Mouse (Mus musculus): Measurements from ENCODE around the gene Vars2. TPM values are rescaled to one million over a fixed set of nuclear protein-coding genes. Genes with fewer than 3 reads are reported as not detected.

Vars2 gene
- polyA plus RNA-seq, 1 experiment from 2014 or later = 16.1 TPM

- ATAC-seq (ENCODE audit: insufficient number of reproducible peaks, low FRiP score) = no peak
- H3K36me3 ChIP-seq = peaks cover 27% of the 10 kb centered on the region
- H3K4me3 ChIP-seq = no peak overlapping the region
- no peak overlapping the region for H3K27ac ChIP-seq (ENCODE audit: poor library complexity, severe bottlenecking)
- H3K4me1 ChIP-seq (replicated peaks) = peaks cover 25% of the 10 kb centered on the region
- WGBS = 95% methylated on average over 9 of the region's 9 CpGs
- no peak overlapping the region for H3K4me2 ChIP-seq
- no peak overlapping the region for H3K9ac ChIP-seq
- H3K9me3 ChIP-seq (replicated peaks) = no peaks in the 10 kb centered on the region
- H3K27me3 ChIP-seq (replicated peaks) = no peaks in the 10 kb centered on the region
These were observed 2.3 kb upstream of the Vars2 start for GRCm38 (mm10) chr17:35669731-35670130.

- Histone ChIP-seq H3K4me2 (peak overlapping the region; percentile 94), H3K4me1 (replicated peaks) (peaks cover 18% of the 10 kb centered on the region), H3K9ac (peak overlapping the region; percentile 85), H3K4me3 (peak overlapping the region; percentile 77), H3K36me3 (peaks cover 50% of the 10 kb centered on the region), H3K27ac (ENCODE audit: poor library complexity, severe bottlenecking) (peak overlapping the region; percentile 61), H3K9me3 (replicated peaks) (no peaks in the 10 kb centered on the region), H3K27me3 (replicated peaks) (no peaks in the 10 kb centered on the region)
- peak; percentile 52 for ATAC-seq (ENCODE audit: insufficient number of reproducible peaks, low FRiP score)
- WGBS = 5% methylated on average over 13 of the region's 13 CpGs
These were observed 538 bp downstream of the Vars2 start for GRCm38 (mm10) chr17:35666851-35667256.

GRCm38 (mm10) chr17:35665957-35666515 is 1.4 kb downstream of the Vars2 start:
- no peak for ATAC-seq (ENCODE audit: insufficient number of reproducible peaks, low FRiP score)
- Histone ChIP-seq H3K9ac (0 out of 2 replicates have a peak overlapping the region, but pooled peaks have one; percentile 1), H3K9me3 (replicated peaks) (no peaks in the 10 kb centered on the region), H3K27ac (ENCODE audit: poor library complexity, severe bottlenecking) (no peak overlapping the region), H3K4me1 (replicated peaks) (peaks cover 18% of the 10 kb centered on the region), H3K4me3 (no peak overlapping the region), H3K27me3 (replicated peaks) (no peaks in the 10 kb centered on the region), H3K4me2 (no peak overlapping the region), H3K36me3 (peaks cover 55% of the 10 kb centered on the region)
- 80% methylated on average over 17 of the region's 17 CpGs for WGBS

- ATAC-seq (ENCODE audit: insufficient number of reproducible peaks, low FRiP score) = no peak
- Histone ChIP-seq H3K27ac (ENCODE audit: poor library complexity, severe bottlenecking) (no peak overlapping the region), H3K27me3 (replicated peaks) (0 out of 2 replicates have a peak, but pooled peaks cover 3% of the 10 kb centered on the region), H3K36me3 (peaks cover 34% of the 10 kb centered on the region), H3K9me3 (replicated peaks) (no peaks in the 10 kb centered on the region), H3K4me3 (no peak overlapping the region), H3K9ac (no peak overlapping the region), H3K4me1 (replicated peaks) (no peaks in the 10 kb centered on the region), H3K4me2 (no peak overlapping the region)
- WGBS = 74% methylated on average over 2 of the region's 2 CpGs
These were observed 14.3 kb downstream of the Vars2 start for GRCm38 (mm10) chr17:35653086-35653485.

GRCm38 (mm10) chr17:35649429-35649828 is 18.0 kb downstream of the Vars2 start:
- H3K27ac ChIP-seq (ENCODE audit: poor library complexity, severe bottlenecking) = no peak overlapping the region
- H3K4me2 ChIP-seq = no peak overlapping the region
- WGBS = 75% methylated on average over 2 of the region's 2 CpGs

GRCm38 (mm10) chr17:35643609-35644236 is 23.7 kb downstream of the Vars2 start, which contains the start of gene Mucl3:
Mucl3 (minus strand) TSS chr17:35643695.
- WGBS = 63% methylated on average over 13 of the region's 13 CpGs
- Histone ChIP-seq H3K9me3 (replicated peaks) (no peaks in the 10 kb centered on the region), H3K9ac (no peak within 1 kb of the TSS), H3K27ac (ENCODE audit: poor library complexity, severe bottlenecking) (no peak within 1 kb of the TSS), H3K36me3 (no peaks in the 10 kb centered on the region), H3K4me2 (no peak within 1 kb of the TSS), H3K4me1 (replicated peaks) (peaks cover 9% of the 10 kb centered on the region), H3K4me3 (no peak within 1 kb of the TSS), H3K27me3 (replicated peaks) (peaks cover 26% of the 10 kb centered on the region)
- ATAC-seq (ENCODE audit: insufficient number of reproducible peaks, low FRiP score) = peak; percentile 41; the same call in 1 of the 2 replicates

More at GRCm38 (mm10) chr17:35649429-35649828, 18.0 kb downstream of the Vars2 start:
- Histone ChIP-seq H3K36me3 (no peaks in the 10 kb centered on the region; the same call in 1 of the 2 replicates), H3K27me3 (replicated peaks) (peaks cover 10% of the 10 kb centered on the region), H3K4me3 (no peak overlapping the region), H3K9me3 (replicated peaks) (no peaks in the 10 kb centered on the region), H3K4me1 (replicated peaks) (no peaks in the 10 kb centered on the region), H3K9ac (no peak overlapping the region)
- ATAC-seq (ENCODE audit: insufficient number of reproducible peaks, low FRiP score) = no peak

- H3K27me3 ChIP-seq (replicated peaks) = peaks cover 32% of the 10 kb centered on the region
- no peak overlapping the region for H3K9ac ChIP-seq
- H3K27ac ChIP-seq (ENCODE audit: poor library complexity, severe bottlenecking) = peak overlapping the region; percentile 59; the same call in 1 of the 2 replicates
- no peak for ATAC-seq (ENCODE audit: insufficient number of reproducible peaks, low FRiP score)
- peaks cover 13% of the 10 kb centered on the region for H3K4me1 ChIP-seq (replicated peaks)
- whole genome bisulfite sequencing = 37% methylated on average over 6 of the region's 6 CpGs
- H3K9me3 ChIP-seq (replicated peaks) = no peaks in the 10 kb centered on the region
- peak overlapping the region; percentile 55 for H3K4me2 ChIP-seq
- H3K4me3 ChIP-seq = peak overlapping the region; percentile 1; the same call in 1 of the 2 replicates
- no peaks in the 10 kb centered on the region for H3K36me3 ChIP-seq
These were observed 28.0 kb downstream of the Vars2 start for GRCm38 (mm10) chr17:35639352-35639751.

GRCm38 (mm10) chr17:35638475-35639190 is 28.8 kb downstream of the Vars2 start:
- peaks cover 17% of the 10 kb centered on the region for H3K4me1 ChIP-seq (replicated peaks)
- ATAC-seq (ENCODE audit: insufficient number of reproducible peaks, low FRiP score) = peak; percentile 84
- H3K9me3 ChIP-seq (replicated peaks) = no peaks in the 10 kb centered on the region
- peak overlapping the region; percentile 55 for H3K4me2 ChIP-seq
- 16% methylated on average over 14 of the region's 14 CpGs for WGBS
- peak overlapping the region; percentile 29 for H3K4me3 ChIP-seq
- H3K27ac ChIP-seq (ENCODE audit: poor library complexity, severe bottlenecking) = 0 out of 2 replicates have a peak overlapping the region, but pooled peaks have one; percentile 59
- H3K36me3 ChIP-seq = no peaks in the 10 kb centered on the region
- H3K27me3 ChIP-seq (replicated peaks) = peaks cover 26% of the 10 kb centered on the region
- no peak overlapping the region for H3K9ac ChIP-seq

GRCm38 (mm10) chr17:35636363-35636762 is 31.0 kb downstream of the Vars2 start:
- no peak overlapping the region for H3K4me3 ChIP-seq
- 34% methylated on average over 5 of the region's 5 CpGs for WGBS

GRCm38 (mm10) chr17:35635699-35636111 is 31.7 kb downstream of the Vars2 start:
- 5% methylated on average over 15 of the region's 15 CpGs for WGBS
- no peak overlapping the region for H3K27ac ChIP-seq (ENCODE audit: poor library complexity, severe bottlenecking)
- H3K9ac ChIP-seq = no peak overlapping the region
- ATAC-seq (ENCODE audit: insufficient number of reproducible peaks, low FRiP score) = no peak; the same call in 1 of the 2 replicates
- peaks cover 17% of the 10 kb centered on the region for H3K4me1 ChIP-seq (replicated peaks)
- H3K36me3 ChIP-seq = no peaks in the 10 kb centered on the region
- H3K9me3 ChIP-seq (replicated peaks) = no peaks in the 10 kb centered on the region
- H3K27me3 ChIP-seq (replicated peaks) = peaks cover 16% of the 10 kb centered on the region; the same call in 1 of the 2 replicates
- peak overlapping the region; percentile 36 for H3K4me3 ChIP-seq
- peak overlapping the region; percentile 69 for H3K4me2 ChIP-seq

More at GRCm38 (mm10) chr17:35636363-35636762, 31.0 kb downstream of the Vars2 start:
- no peak for ATAC-seq (ENCODE audit: insufficient number of reproducible peaks, low FRiP score)
- Histone ChIP-seq H3K4me2 (no peak overlapping the region), H3K9me3 (replicated peaks) (no peaks in the 10 kb centered on the region), H3K27me3 (replicated peaks) (peaks cover 16% of the 10 kb centered on the region; the same call in 1 of the 2 replicates), H3K27ac (ENCODE audit: poor library complexity, severe bottlenecking) (no peak overlapping the region), H3K9ac (no peak overlapping the region), H3K4me1 (replicated peaks) (peaks cover 17% of the 10 kb centered on the region), H3K36me3 (no peaks in the 10 kb centered on the region)

GRCm38 (mm10) chr17:35635202-35635601 is 32.2 kb downstream of the Vars2 start:
- Histone ChIP-seq H3K9me3 (replicated peaks) (no peaks in the 10 kb centered on the region), H3K9ac (no peak overlapping the region), H3K4me1 (replicated peaks) (peaks cover 17% of the 10 kb centered on the region), H3K27ac (ENCODE audit: poor library complexity, severe bottlenecking) (no peak overlapping the region), H3K4me3 (no peak overlapping the region), H3K36me3 (no peaks in the 10 kb centered on the region), H3K4me2 (no peak overlapping the region), H3K27me3 (replicated peaks) (peaks cover 16% of the 10 kb centered on the region; the same call in 1 of the 2 replicates)
- ATAC-seq (ENCODE audit: insufficient number of reproducible peaks, low FRiP score) = no peak
- 76% methylated on average over 3 of the region's 3 CpGs for WGBS

Data from heart, embryonic 12.5 days (tissue).